Mouse (Mus musculus) bone marrow macrophage, adult 2 months (primary cell): Measurements from ENCODE around the gene Skp1a. TPM values are rescaled to one million over a fixed set of nuclear protein-coding genes. Genes with fewer than 3 reads are reported as not detected.

ENCODE experiments used
- H3K27ac ChIP-seq: 2 replicates; pipeline ENCODE4 v1.5.1; 2012; ENCODE audit warnings: low read depth, low read length; ENCODE audit not compliant: insufficient read depth
- H3K4me1 ChIP-seq: 2 replicates; pipeline ENCODE4 v1.6.1; 2012; ENCODE audit warnings: low read length; ENCODE audit not compliant: control insufficient read depth, insufficient read depth
- H3K4me3 ChIP-seq: 2 replicates; pipeline ENCODE4 v1.5.1; 2012; ENCODE audit warnings: mild to moderate bottlenecking, low read length, moderate library complexity; ENCODE audit not compliant: insufficient read depth
- CTCF ChIP-seq: IDR thresholded peaks from 2 replicates; pipeline ENCODE4 v1.5.1; 2012; ENCODE audit warnings: low read depth, mild to moderate bottlenecking, low read length, moderate library complexity
- POLR2A ChIP-seq: IDR thresholded peaks from 2 replicates; pipeline ENCODE4 v1.6.1; 2012; ENCODE audit warnings: mild to moderate bottlenecking, low read depth, low read length, borderline replicate concordance
- polyA plus RNA-seq: library from polyadenylated mRNA; stranded (reverse); fragments of >200 nt; gene quantifications from 2 replicates; pipeline ENCODE4 v1.2.4, GENCODE M21; 2012; ENCODE audit not compliant: missing spikeins, insufficient read depth, insufficient read length

The Skp1a gene
- polyA plus RNA-seq, 1 experiment: 164 TPM

DNA sequence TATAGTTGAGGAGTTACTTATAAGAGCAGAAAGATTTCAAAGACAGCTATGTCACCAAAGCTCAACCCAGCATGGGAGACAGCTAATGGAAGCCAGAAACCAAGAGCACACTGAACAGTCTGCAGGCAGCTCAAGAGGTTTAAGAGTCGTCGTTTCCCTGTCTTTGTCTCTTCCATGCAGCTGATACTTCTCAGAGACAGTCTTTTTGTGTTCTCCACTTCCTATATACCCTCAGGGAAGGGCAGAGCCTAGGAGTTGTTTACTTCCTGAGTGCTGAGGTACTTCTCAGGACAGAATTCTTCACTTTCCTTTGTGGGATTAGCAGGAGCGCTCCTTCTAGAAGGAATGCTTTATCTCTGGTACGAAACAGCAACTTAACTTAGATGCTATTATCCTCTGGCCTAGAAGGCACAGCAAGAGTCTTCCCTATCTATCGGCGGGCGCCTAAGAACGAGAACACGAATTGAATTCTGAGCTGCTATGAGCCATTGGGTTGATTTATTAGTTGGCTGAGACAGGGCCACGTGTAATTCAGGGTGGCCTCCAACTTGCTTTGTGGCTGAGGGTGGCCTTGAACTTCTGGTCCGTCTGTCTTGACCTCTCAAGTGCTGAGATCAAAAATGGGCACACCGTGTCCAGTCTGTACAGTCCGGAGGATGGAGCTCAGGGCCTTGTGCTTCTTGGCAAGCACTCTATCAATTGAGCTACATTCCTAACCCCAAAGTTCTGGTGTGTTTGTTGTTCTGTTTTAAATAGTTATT lies 4.1 kb upstream of the Skp1a start:
- Histone ChIP-seq H3K4me3 (no peak overlapping the region), H3K27ac (no peak overlapping the region), H3K4me1 (0 out of 2 replicates have a peak, but pooled peaks cover 5% of the 10 kb centered on the region)
- TF ChIP-seq POLR2A (no peak), CTCF (no peak)

DNA sequence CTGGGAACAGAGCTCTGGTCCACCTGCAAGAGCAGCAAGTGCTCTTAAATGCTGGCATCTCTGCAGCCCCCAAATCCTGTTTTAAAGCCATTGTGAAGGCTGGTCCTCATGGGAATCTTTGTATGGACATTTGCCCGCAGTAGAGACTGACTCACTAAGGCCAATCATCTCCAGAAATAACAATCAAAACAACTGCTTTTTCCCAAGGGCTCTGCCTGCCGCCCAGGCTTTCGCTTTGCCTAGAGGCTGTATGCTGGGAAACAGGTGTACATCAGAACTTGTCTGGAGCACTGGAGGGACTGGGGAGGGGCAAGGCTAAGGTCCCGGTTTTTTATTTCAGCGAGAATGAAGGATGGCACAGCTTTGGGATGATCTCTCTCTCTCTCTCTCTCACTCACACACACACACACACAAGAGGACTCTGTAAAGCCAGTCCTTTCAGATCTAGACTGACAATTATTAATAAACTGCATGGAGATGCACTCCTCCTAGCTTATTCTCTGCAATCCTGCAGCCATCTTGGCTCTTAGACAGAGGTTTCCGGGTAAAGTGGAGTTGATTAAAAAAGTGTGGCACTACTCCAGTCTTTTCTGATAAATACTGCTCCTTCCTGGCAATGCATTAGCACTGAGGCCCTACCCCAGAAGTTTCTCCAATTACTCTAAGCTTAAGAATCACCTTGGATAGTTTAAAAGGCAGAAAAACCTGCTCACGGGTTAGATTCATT lies 2.9 kb upstream of the Skp1a start:
- no peak overlapping the region for H3K4me3 ChIP-seq
- no peak overlapping the region for H3K27ac ChIP-seq
- TF ChIP-seq POLR2A: no peak
- no peak for TF ChIP-seq CTCF
- H3K4me1 ChIP-seq: 0 out of 2 replicates have a peak, but pooled peaks cover 7% of the 10 kb centered on the region

DNA sequence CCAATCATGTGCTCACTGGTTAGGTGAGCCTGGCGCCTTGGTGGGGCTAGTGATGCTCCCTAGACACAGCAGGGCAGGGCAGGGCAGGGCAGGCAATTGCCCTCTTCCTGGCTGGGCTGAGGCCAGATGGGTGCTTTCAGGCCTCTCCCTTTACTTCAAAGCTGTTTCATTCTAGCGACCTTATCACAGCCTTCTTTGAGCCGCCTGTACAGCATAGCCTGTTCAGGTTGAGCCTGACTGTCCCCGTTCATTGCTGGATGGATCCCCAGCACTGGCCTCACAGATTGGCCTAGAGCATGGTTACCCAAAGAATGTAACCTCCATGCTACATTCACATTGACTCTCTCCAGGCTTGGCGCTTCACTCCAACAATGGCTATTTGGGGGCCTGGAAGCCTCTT lies 1.1 kb upstream of the Skp1a start:
- Histone ChIP-seq H3K27ac (no peak overlapping the region), H3K4me3 (no peak overlapping the region), H3K4me1 (peaks cover 16% of the 10 kb centered on the region)
- TF ChIP-seq POLR2A: no peak
- TF ChIP-seq CTCF: no peak

DNA sequence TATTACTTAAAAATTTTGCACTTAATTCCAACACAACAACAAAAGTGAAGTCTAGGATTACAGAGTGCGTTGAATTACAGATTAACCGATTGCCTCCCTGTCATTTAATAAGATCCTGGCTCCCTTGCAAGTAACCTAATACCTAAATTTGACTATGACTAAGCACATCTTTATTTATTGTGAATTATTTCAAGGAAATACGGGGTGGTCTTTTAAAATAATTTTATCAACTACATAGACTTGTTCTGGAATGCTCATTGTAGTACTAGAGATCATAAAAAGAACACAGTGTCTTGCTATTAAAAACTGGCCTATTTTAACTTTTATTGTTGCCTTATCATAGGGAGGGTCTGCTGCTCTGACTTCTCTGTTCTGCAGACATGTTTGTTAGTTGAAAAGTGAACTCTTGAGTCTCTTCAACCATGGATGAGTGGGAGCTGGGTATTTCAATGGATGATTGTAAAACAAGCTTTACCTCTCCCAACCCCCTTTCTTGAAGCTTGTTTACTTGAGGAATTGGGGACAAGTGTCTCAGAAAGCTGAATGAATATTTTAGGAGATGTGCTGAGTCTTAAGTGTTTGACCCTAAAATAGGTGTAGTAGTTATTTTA lies 1.4 kb downstream of the Skp1a start:
- Histone ChIP-seq H3K4me3 (peak overlapping the region; percentile 45), H3K27ac (no peak overlapping the region), H3K4me1 (peaks cover 16% of the 10 kb centered on the region)
- TF ChIP-seq CTCF (no peak), POLR2A (no peak)

- Histone ChIP-seq H3K4me3 (peak overlapping the region; percentile 38), H3K27ac (no peak overlapping the region), H3K4me1 (peaks cover 16% of the 10 kb centered on the region)
- no peak for TF ChIP-seq POLR2A
- TF ChIP-seq CTCF: no peak
Measured at GRCm38 (mm10) chr11:52233906-52234305, 2.1 kb downstream of the Skp1a start.

GRCm38 (mm10) chr11:52234509-52234908 lies 2.7 kb downstream of the Skp1a start:
- Histone ChIP-seq H3K27ac (no peak overlapping the region), H3K4me3 (no peak overlapping the region), H3K4me1 (peaks cover 16% of the 10 kb centered on the region)
- TF ChIP-seq CTCF: no peak
- TF ChIP-seq POLR2A: no peak

DNA sequence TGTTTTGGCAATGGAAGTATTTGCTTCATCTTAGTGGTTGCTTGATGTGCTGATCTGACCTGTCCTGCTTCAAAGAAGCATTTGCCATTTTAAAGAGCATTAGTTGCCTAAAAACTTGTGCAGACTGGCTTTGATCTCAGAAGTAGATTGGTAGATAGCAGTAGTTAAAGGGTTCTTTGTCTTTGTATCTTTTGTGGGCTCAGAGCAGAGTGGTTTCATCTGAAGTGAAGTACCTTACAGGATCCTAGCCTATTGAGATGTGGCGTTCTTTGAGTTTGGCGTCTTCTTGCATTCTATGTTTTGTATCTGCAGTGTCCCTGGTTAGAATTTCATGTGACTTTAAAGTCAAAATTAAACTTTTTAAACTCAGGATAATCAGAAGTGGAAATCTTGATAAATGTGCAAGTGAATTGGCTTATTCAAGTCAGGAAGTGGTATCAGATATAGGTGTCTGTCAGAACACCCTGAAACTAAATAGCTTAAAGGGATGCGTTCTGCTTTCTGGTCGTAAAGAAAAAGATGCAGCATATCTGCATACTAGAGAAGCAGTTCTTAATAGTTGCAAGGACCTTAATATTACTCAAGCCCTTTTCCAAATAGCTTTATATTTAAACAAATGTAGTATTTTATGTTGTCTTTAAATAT lies 9.2 kb downstream of the Skp1a start:
- H3K27ac ChIP-seq: no peak overlapping the region
- TF ChIP-seq POLR2A (no peak), CTCF (no peak)
- no peaks in the 10 kb centered on the region for H3K4me1 ChIP-seq
- H3K4me3 ChIP-seq: no peak overlapping the region

DNA sequence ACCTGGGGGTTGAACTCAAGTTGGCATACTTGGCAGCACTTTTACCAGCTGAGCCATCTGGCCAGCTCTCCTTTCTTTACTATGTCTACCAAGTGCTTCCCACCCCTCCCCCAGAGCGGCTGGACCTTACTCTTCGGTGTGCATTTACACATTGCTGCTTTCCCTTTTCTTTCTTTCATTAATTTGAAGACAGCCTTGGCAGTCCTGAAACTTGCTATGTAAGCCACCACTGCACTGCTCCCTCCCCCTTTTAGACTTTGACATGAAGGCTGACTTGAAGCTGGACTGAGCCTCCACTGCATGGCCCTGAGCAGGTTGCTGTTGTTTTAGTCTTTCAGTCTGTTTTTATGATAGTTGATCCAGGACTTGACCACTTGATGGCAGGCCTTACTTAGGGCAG lies 17.7 kb downstream of the Skp1a start:
- Histone ChIP-seq H3K4me1 (no peaks in the 10 kb centered on the region), H3K4me3 (no peak overlapping the region), H3K27ac (no peak overlapping the region)
- no peak for TF ChIP-seq CTCF
- no peak for TF ChIP-seq POLR2A

DNA sequence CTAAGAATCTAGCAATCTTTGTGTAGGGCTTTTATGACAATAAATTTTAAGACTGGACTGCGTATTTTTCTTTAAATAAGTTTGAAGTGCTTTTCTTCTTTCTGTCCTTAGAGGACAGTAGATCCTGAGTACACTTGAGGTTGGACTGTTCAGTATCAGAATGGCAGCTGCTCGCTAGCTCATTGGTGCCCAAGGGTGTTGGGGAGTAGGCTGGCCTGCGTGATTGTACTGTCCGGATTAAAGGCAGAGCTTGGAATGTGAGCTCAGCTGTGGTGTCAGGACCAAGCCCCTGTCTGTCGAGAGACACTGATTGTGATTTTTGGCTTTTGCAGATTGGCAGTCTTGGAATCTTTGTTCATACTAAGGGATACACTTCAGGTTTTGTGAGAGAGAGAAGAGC lies 20.0 kb downstream of the Skp1a start:
- no peak for TF ChIP-seq CTCF
- no peak for TF ChIP-seq POLR2A
- no peak overlapping the region for H3K4me3 ChIP-seq
- H3K27ac ChIP-seq: no peak overlapping the region
- H3K4me1 ChIP-seq: no peaks in the 10 kb centered on the region
